Comparison of ENCODE assay signal across 12 mouse cellular contexts in genomic region chr3:139103346-139103745, GRCm38 (mm10).
"Had no signal": no experiment of that assay in that cellular context is flagged by ENCODE, and none has a peak within 500 bp of the region (broad histone marks: within the 10 kb centered on the region; RNA-seq: fewer than 3 reads in every experiment).

No protein-coding gene starts in this region.

- DNase-seq: kidney, adult 18-20 months; kidney, adult 9 months; kidney, postnatal 14 days; kidney, postnatal 4 days; liver, embryonic 13.5 days; lung, adult 2 months; lung, postnatal 14 days; lung, postnatal 4 days; thymus, postnatal 25 days had no signal

- H3K27ac ChIP-seq: liver, embryonic 13.5 days; stomach, postnatal 0 days had no signal

- H3K4me3 ChIP-seq: liver, embryonic 13.5 days had no signal

- ATAC-seq: inflammation-experienced regulatory T-cells, adult 6 months; intestine, embryonic 16.5 days had no signal
